Comparison of ENCODE assay signal across 10 mouse cellular contexts in the genomic region with DNA sequence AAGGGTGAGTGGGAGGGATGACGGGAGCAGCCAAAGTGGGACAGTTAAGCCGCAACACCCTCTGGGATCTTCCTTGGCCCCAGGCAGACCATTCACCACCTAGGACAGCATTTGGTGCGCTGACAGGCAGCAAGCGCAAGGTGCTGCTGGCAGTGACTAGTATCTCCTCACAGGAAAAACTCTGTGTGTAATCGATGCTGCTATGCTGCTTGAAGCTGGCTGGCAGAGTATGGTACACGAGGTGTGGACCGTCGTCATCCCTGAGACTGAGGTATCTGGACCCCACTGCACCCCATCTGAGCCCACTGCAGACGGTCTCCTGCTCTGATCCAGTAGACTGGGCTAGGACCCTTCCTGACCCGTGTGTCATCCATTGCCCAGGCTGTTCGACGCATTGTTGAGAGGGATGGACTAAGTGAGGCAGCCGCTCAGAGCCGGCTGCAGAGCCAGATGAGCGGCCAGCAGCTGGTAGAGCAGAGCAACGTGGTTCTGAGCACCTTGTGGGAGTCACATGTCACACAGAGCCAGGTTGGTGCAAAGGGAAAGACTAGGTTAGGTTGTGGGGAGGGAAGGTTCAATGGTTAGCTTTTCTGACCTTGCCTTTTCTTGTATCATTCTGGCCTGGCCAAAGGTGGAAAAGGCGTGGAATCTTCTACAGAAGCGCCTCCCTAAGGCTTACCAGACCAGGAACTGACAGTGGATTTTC. TPM values are rescaled to one million over a fixed set of nuclear protein-coding genes. Genes with fewer than 3 reads are reported as not detected.
A peak's percentile ranks its signal among the peaks of the same experiment; 100 is the strongest.
DNase-seq lines count a peak whose midpoint lies in the region; ATAC-seq and TF ChIP-seq lines count a peak whose summit lies in the region.
"Had no signal": no experiment of that assay in that cellular context is flagged by ENCODE, and none has a peak within 500 bp of the region (broad histone marks: within the 10 kb centered on the region; RNA-seq: fewer than 3 reads in every experiment).

No protein-coding gene starts in this region.

- TF ChIP-seq RAD21 in CH12.LX (IDR thresholded peaks at IDR 0.05; ENCODE audit: low read depth, low read length): no peak

- H3K27me3 ChIP-seq in forebrain, embryonic 12.5 days: peaks cover 7% of the 10 kb centered on the region
- H3K27me3 ChIP-seq in forebrain, embryonic 14.5 days (replicated peaks; ENCODE audit: control insufficient read depth, insufficient read depth, low read length): peaks cover 6% of the 10 kb centered on the region; the same call in 1 of the 2 replicates
- H3K27me3 ChIP-seq in CH12.LX (replicated peaks): peaks cover 3% of the 10 kb centered on the region
- H3K27me3 ChIP-seq in hindbrain, embryonic 12.5 days: peaks cover 7% of the 10 kb centered on the region
- peaks cover 9% of the 10 kb centered on the region for H3K27me3 ChIP-seq in liver, embryonic 14.5 days (ENCODE audit: control insufficient read depth, insufficient read depth, low read length)

- H3K36me3 ChIP-seq in forebrain, embryonic 12.5 days (replicated peaks): peaks cover 30% of the 10 kb centered on the region
- peaks cover 29% of the 10 kb centered on the region for H3K36me3 ChIP-seq in forebrain, embryonic 14.5 days (ENCODE audit: control insufficient read depth, insufficient read depth, low read length)
- H3K36me3 ChIP-seq in CH12.LX (replicated peaks in 1 of 2; ENCODE audit: control insufficient read depth in 1 of 2, insufficient read depth in 1 of 2, low read length in 1 of 2): peaks cover 34 to 57% of the 10 kb centered on the region in 2 experiments
- H3K36me3 ChIP-seq in hindbrain, embryonic 12.5 days: peaks cover 35% of the 10 kb centered on the region
- peaks cover 19% of the 10 kb centered on the region for H3K36me3 ChIP-seq in liver, embryonic 14.5 days (replicated peaks; ENCODE audit: control insufficient read depth, insufficient read depth, low read depth)

- no peaks in the 10 kb centered on the region for H3K9me3 ChIP-seq in forebrain, embryonic 12.5 days
- no peaks in the 10 kb centered on the region for H3K9me3 ChIP-seq in forebrain, embryonic 14.5 days (replicated peaks; ENCODE audit: control insufficient read depth, low read length)
- no peaks in the 10 kb centered on the region for H3K9me3 ChIP-seq in CH12.LX (replicated peaks; ENCODE audit: low read length)
- no peaks in the 10 kb centered on the region for H3K9me3 ChIP-seq in hindbrain, embryonic 12.5 days (replicated peaks)
- no peaks in the 10 kb centered on the region for H3K9me3 ChIP-seq in liver, embryonic 14.5 days (ENCODE audit: control insufficient read depth, low read length)

- TF ChIP-seq CTCF in CH12.LX (conservative IDR thresholded peaks at IDR 0.05 in 1 of 2, IDR thresholded peaks at IDR 0.05 in 1 of 2; ENCODE audit: low read depth in 2 of 2, low read length in 2 of 2): no peak
- TF ChIP-seq CTCF in liver, embryonic 14.5 days (IDR thresholded peaks at IDR 0.05; ENCODE audit: low read depth): no peak

- H3K27ac ChIP-seq in forebrain, embryonic 12.5 days: no peak overlapping the region; the same call in 1 of the 2 replicates
- no peak overlapping the region for H3K27ac ChIP-seq in forebrain, embryonic 14.5 days (ENCODE audit: low read depth, low read length)
- peak overlapping the region; percentile 3; the same call in 1 of the 2 replicates for H3K27ac ChIP-seq in CH12.LX (ENCODE audit: insufficient read depth, low read depth)
- H3K27ac ChIP-seq in hindbrain, embryonic 12.5 days: no peak overlapping the region
- no peak overlapping the region for H3K27ac ChIP-seq in liver, embryonic 14.5 days

- TF ChIP-seq EP300 in CH12.LX (IDR thresholded peaks at IDR 0.05; ENCODE audit: low read length): no peak
- TF ChIP-seq EP300 in liver, embryonic 14.5 days (IDR thresholded peaks at IDR 0.05; ENCODE audit: low read depth): no peak

- DNase-seq in forebrain, embryonic 14.5 days (ENCODE audit: low spot score): no peak
- DNase-seq in CH12.LX (ENCODE audit: extremely low read depth): no peak
- DNase-seq in liver, embryonic 14.5 days (ENCODE audit: low read depth in 3 of 3, low spot score in 3 of 3): no peak
- no peak for DNase-seq in ovary, adult 18-20 months (ENCODE audit: low spot score)
- no peak for DNase-seq in spleen, adult 18-20 months
- DNase-seq in thymus, postnatal 14 days: no peak
- DNase-seq: adrenal gland, postnatal 36 days had no signal

- no peak overlapping the region for H3K4me3 ChIP-seq in forebrain, embryonic 12.5 days (replicated peaks)
- no peak overlapping the region for H3K4me3 ChIP-seq in forebrain, embryonic 14.5 days (ENCODE audit: low read depth, low read length)
- H3K4me3 ChIP-seq in CH12.LX (replicated peaks in 1 of 3; ENCODE audit: low read depth in 2 of 3, low read length in 2 of 3, poor library complexity in 1 of 3): no peak overlapping the region
- no peak overlapping the region for H3K4me3 ChIP-seq in hindbrain, embryonic 12.5 days
- no peak overlapping the region for H3K4me3 ChIP-seq in liver, embryonic 14.5 days (ENCODE audit: insufficient read depth in 1 of 2, low read depth in 2 of 2, low read length in 2 of 2)

- dilution Hi-C loops in CH12.LX (cut with MboI; ENCODE audit: extremely low pct_ligation_motif_present, extremely low pct_unique_long_range_greater_than_20kb, low sequenced_read_pairs): no loop called here

- TF ChIP-seq POLR2A in CH12.LX (IDR thresholded peaks at IDR 0.05; ENCODE audit: low read depth, low read length): no peak

- in situ Hi-C loops in CH12.LX (cut with MboI; ENCODE audit: low pct_ligation_motif_present, low pct_unique_long_range_greater_than_20kb, low sequenced_read_pairs): loop anchor here (10.0 kb wide), 1 partner anchor 219 kb away; a partner anchor contains a TSS

- H3K4me2 ChIP-seq in forebrain, embryonic 12.5 days: no peak overlapping the region
- no peak overlapping the region for H3K4me2 ChIP-seq in forebrain, embryonic 14.5 days (ENCODE audit: low read length)
- H3K4me2 ChIP-seq in CH12.LX (ENCODE audit: insufficient read depth, low read depth, poor library complexity, severe bottlenecking): no peak overlapping the region
- H3K4me2 ChIP-seq in hindbrain, embryonic 12.5 days (replicated peaks): peak overlapping the region; percentile 96; the same call in 1 of the 2 replicates
- H3K4me2 ChIP-seq in liver, embryonic 14.5 days (ENCODE audit: low read depth): peak overlapping the region; percentile 96

- peaks cover 54% of the 10 kb centered on the region for H3K4me1 ChIP-seq in forebrain, embryonic 12.5 days
- peaks cover 23% of the 10 kb centered on the region for H3K4me1 ChIP-seq in forebrain, embryonic 14.5 days (ENCODE audit: control insufficient read depth, insufficient read depth, low read length)
- peaks cover 26 to 63% of the 10 kb centered on the region in 2 experiments for H3K4me1 ChIP-seq in CH12.LX (ENCODE audit: control insufficient read depth in 1 of 2, insufficient read depth in 2 of 2)
- H3K4me1 ChIP-seq in hindbrain, embryonic 12.5 days: peaks cover 45% of the 10 kb centered on the region
- H3K4me1 ChIP-seq in liver, embryonic 14.5 days (replicated peaks; ENCODE audit: control insufficient read depth in 2 of 2, insufficient read depth in 2 of 2, low read length in 1 of 2): peaks cover 23 to 32% of the 10 kb centered on the region in 2 experiments

- no peak for ATAC-seq in forebrain, embryonic 12.5 days (ENCODE audit: low FRiP score)
- ATAC-seq in forebrain, embryonic 14.5 days: no peak
- ATAC-seq in hindbrain, embryonic 12.5 days (ENCODE audit: low FRiP score): no peak
- ATAC-seq in liver, embryonic 14.5 days (ENCODE audit: insufficient read depth): no peak

- 92% methylated on average over 18 of the region's 18 CpGs for WGBS in forebrain, embryonic 12.5 days
- WGBS in forebrain, embryonic 14.5 days: 92% methylated on average over 18 of the region's 18 CpGs
- 95% methylated on average over 18 of the region's 18 CpGs for WGBS in hindbrain, embryonic 12.5 days
- WGBS in liver, embryonic 14.5 days (ENCODE audit: insufficient replicate concordance): 86% methylated on average over 18 of the region's 18 CpGs

- peaks cover 22% of the 10 kb centered on the region; the same call in 1 of the 2 replicates for H3K79me2 ChIP-seq in CH12.LX (replicated peaks; ENCODE audit: control insufficient read depth, extremely low read depth, insufficient read depth, poor library complexity, severe bottlenecking)

- H3K9ac ChIP-seq in forebrain, embryonic 12.5 days: peak overlapping the region; percentile 42; the same call in 1 of the 2 replicates
- no peak overlapping the region for H3K9ac ChIP-seq in forebrain, embryonic 14.5 days (ENCODE audit: low read length)
- H3K9ac ChIP-seq in CH12.LX (ENCODE audit: insufficient read depth, low read depth): peak overlapping the region; percentile 47
- 0 out of 2 replicates have a peak overlapping the region, but pooled peaks have one; percentile 93 for H3K9ac ChIP-seq in hindbrain, embryonic 12.5 days
- no peak overlapping the region for H3K9ac ChIP-seq in liver, embryonic 14.5 days (replicated peaks)

RNA-seq across cellular contexts. Expression of a gene that starts 1.3 kb away (rescaled TPM):
- 47.6 and 52.6 TPM in 2 replicates for polyA plus RNA-seq in forebrain, embryonic 12.5 days (2016; fragmentation: Nextera tagmentation; extraction: Ambion mirVana)
- 100 and 109 TPM in 2 replicates for polyA plus RNA-seq in forebrain, embryonic 14.5 days (2014; fragmentation: Nextera tagmentation; extraction: Ambion mirVana)
- total RNA-seq in CH12.LX (2012; rRNA removed) (45.2 and 63.0 TPM in 2 replicates), CH12.LX (2014; rRNA removed) (93.1 and 116 TPM in 2 replicates)
- 43.3 and 51.5 TPM in 2 replicates for polyA plus RNA-seq in CH12.LX (2012; ENCODE audit: insufficient read length, low read depth)
- polyA plus RNA-seq in hindbrain, embryonic 12.5 days (2016; fragmentation: Nextera tagmentation; extraction: Ambion mirVana): 62.1 and 62.4 TPM in 2 replicates
- 16.8 and 18.6 TPM in 2 replicates for polyA plus RNA-seq in liver, embryonic 14.5 days (2012; rRNA removed)
- 21.9 and 26.8 TPM in 2 replicates for polyA plus RNA-seq in liver, embryonic 14.5 days (2014; fragmentation: Nextera tagmentation; extraction: Ambion mirVana)

RNA-seq across cellular contexts. Expression of a gene that starts 3.4 kb away (rescaled TPM):
- 50.7 and 50.9 TPM in 2 replicates for polyA plus RNA-seq in forebrain, embryonic 12.5 days (2016; fragmentation: Nextera tagmentation; extraction: Ambion mirVana)
- polyA plus RNA-seq in forebrain, embryonic 14.5 days (2014; fragmentation: Nextera tagmentation; extraction: Ambion mirVana): 52.9 and 54.9 TPM in 2 replicates
- 74.9 and 78.9 TPM in 2 replicates for total RNA-seq in CH12.LX (2012; rRNA removed)
- total RNA-seq in CH12.LX (2014; rRNA removed): 60.4 and 66.1 TPM in 2 replicates
- polyA plus RNA-seq in CH12.LX (2012; ENCODE audit: insufficient read length, low read depth): 56.6 and 63.4 TPM in 2 replicates
- 45.6 and 51.2 TPM in 2 replicates for polyA plus RNA-seq in hindbrain, embryonic 12.5 days (2016; fragmentation: Nextera tagmentation; extraction: Ambion mirVana)
- polyA plus RNA-seq in liver, embryonic 14.5 days (2012; rRNA removed): 16.2 and 16.7 TPM in 2 replicates
- 17.7 and 19.9 TPM in 2 replicates for polyA plus RNA-seq in liver, embryonic 14.5 days (2014; fragmentation: Nextera tagmentation; extraction: Ambion mirVana)

RNA-seq across cellular contexts. Expression of a gene that starts 7.6 kb away (rescaled TPM):
- polyA plus RNA-seq in forebrain, embryonic 12.5 days (2016; fragmentation: Nextera tagmentation; extraction: Ambion mirVana): 0.19 and 0.33 TPM in 2 replicates
- polyA plus RNA-seq in forebrain, embryonic 14.5 days (2014; fragmentation: Nextera tagmentation; extraction: Ambion mirVana): not detected in 2 replicates
- total RNA-seq in CH12.LX (2012; rRNA removed): 0.29 and 0.81 TPM in 2 replicates
- total RNA-seq in CH12.LX (2014; rRNA removed): not detected in 2 replicates
- 0.17 TPM in 1 of 2 replicates, not detected in the other for polyA plus RNA-seq in CH12.LX (2012; ENCODE audit: insufficient read length, low read depth)
- 0.23 and 0.26 TPM in 2 replicates for polyA plus RNA-seq in hindbrain, embryonic 12.5 days (2016; fragmentation: Nextera tagmentation; extraction: Ambion mirVana)
- polyA plus RNA-seq in liver, embryonic 14.5 days (2012; rRNA removed): 0.13 and 0.19 TPM in 2 replicates
- polyA plus RNA-seq in liver, embryonic 14.5 days (2014; fragmentation: Nextera tagmentation; extraction: Ambion mirVana): 0.08 and 0.34 TPM in 2 replicates
- polyA plus RNA-seq: embryonic facial prominence, embryonic 11.5 days had no signal

RNA-seq across cellular contexts. Expression of a gene that starts 9.5 kb away (rescaled TPM):
- polyA plus RNA-seq in forebrain, embryonic 12.5 days (2016; fragmentation: Nextera tagmentation; extraction: Ambion mirVana): 59.0 and 62.1 TPM in 2 replicates
- polyA plus RNA-seq in forebrain, embryonic 14.5 days (2014; fragmentation: Nextera tagmentation; extraction: Ambion mirVana): 39.8 and 54.3 TPM in 2 replicates
- 63.7 and 106 TPM in 2 replicates for total RNA-seq in CH12.LX (2012; rRNA removed)
- total RNA-seq in CH12.LX (2014; rRNA removed): 85.9 and 106 TPM in 2 replicates
- polyA plus RNA-seq in CH12.LX (2012; ENCODE audit: insufficient read length, low read depth): 89.9 and 114 TPM in 2 replicates
- 30.5 and 34.3 TPM in 2 replicates for polyA plus RNA-seq in hindbrain, embryonic 12.5 days (2016; fragmentation: Nextera tagmentation; extraction: Ambion mirVana)
- 7.3 and 16.8 TPM in 2 replicates for polyA plus RNA-seq in liver, embryonic 14.5 days (2012; rRNA removed)
- 21.6 and 22.0 TPM in 2 replicates for polyA plus RNA-seq in liver, embryonic 14.5 days (2014; fragmentation: Nextera tagmentation; extraction: Ambion mirVana)

RNA-seq across cellular contexts. Expression of a gene that starts 16.0 kb away (rescaled TPM):
- 7.8 and 8.7 TPM in 2 replicates for polyA plus RNA-seq in forebrain, embryonic 12.5 days (2016; fragmentation: Nextera tagmentation; extraction: Ambion mirVana)
- 6.6 and 8.4 TPM in 2 replicates for polyA plus RNA-seq in forebrain, embryonic 14.5 days (2014; fragmentation: Nextera tagmentation; extraction: Ambion mirVana)
- total RNA-seq in CH12.LX (2012; rRNA removed) (23.2 and 33.3 TPM in 2 replicates), CH12.LX (2014; rRNA removed) (12.8 and 13.8 TPM in 2 replicates)
- 8.3 and 11.2 TPM in 2 replicates for polyA plus RNA-seq in CH12.LX (2012; ENCODE audit: insufficient read length, low read depth)
- polyA plus RNA-seq in hindbrain, embryonic 12.5 days (2016; fragmentation: Nextera tagmentation; extraction: Ambion mirVana): 13.3 and 13.7 TPM in 2 replicates
- polyA plus RNA-seq in liver, embryonic 14.5 days (2012; rRNA removed): 3.4 and 4.0 TPM in 2 replicates
- polyA plus RNA-seq in liver, embryonic 14.5 days (2014; fragmentation: Nextera tagmentation; extraction: Ambion mirVana): 4.0 and 4.3 TPM in 2 replicates

Comparison
In these comparisons a context has a peak if more than half of its experiments do, and no peak if none do; other contexts are left out.
1. H3K9ac ChIP-seq: peak in forebrain, embryonic 12.5 days (single experiment), CH12.LX (single experiment) and hindbrain, embryonic 12.5 days (single experiment); none in forebrain, embryonic 14.5 days (single experiment) and liver, embryonic 14.5 days (single experiment).
2. H3K4me2 ChIP-seq: peak in hindbrain, embryonic 12.5 days (single experiment) and liver, embryonic 14.5 days (single experiment); none in forebrain, embryonic 12.5 days (single experiment), forebrain, embryonic 14.5 days (single experiment) and CH12.LX (single experiment).